In the genomic region with DNA sequence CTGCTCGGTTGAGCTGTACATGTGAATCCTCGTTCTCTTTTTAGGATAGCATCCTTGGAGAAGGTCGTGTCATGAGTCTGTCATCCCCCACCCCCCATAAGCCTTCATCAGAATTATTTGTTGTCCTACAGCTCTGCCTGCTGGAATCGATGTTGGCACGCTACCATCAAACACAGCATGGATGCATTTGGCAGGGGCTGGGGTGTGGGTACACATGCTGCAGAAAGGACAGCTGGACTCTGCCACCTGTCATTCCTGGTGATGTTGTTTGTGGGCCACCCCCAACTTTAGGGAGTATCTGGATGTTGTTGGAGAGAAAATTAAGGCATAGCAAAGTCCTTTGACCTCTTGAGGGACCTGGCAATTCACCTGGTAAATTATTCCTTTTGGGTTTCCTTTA, we compare ENCODE assay signal across 26 mouse cellular contexts. TPM values are rescaled to one million over a fixed set of nuclear protein-coding genes. Genes with fewer than 3 reads are reported as not detected.
DNase-seq lines count a peak whose midpoint lies in the region; ATAC-seq lines count a peak whose summit lies in the region.
"Had no signal": no experiment of that assay in that cellular context is flagged by ENCODE, and none has a peak within 500 bp of the region (broad histone marks: within the 10 kb centered on the region; RNA-seq: fewer than 3 reads in every experiment).

No protein-coding gene starts in this region.

- no peak overlapping the region for H3K4me3 ChIP-seq in forebrain, embryonic 14.5 days (ENCODE audit: low read depth, low read length)
- H3K4me3 ChIP-seq in forebrain, embryonic 12.5 days (replicated peaks), result no peak overlapping the region
- H3K4me3 ChIP-seq: embryonic facial prominence, embryonic 10.5 days; heart, embryonic 12.5 days; limb, embryonic 10.5 days; liver, embryonic 13.5 days; lung, embryonic 15.5 days had no signal

- no peaks in the 10 kb centered on the region for H3K36me3 ChIP-seq in forebrain, embryonic 14.5 days (ENCODE audit: control insufficient read depth, insufficient read depth, low read length)
- H3K36me3 ChIP-seq in forebrain, embryonic 12.5 days (replicated peaks), result no peaks in the 10 kb centered on the region
- H3K36me3 ChIP-seq: embryonic facial prominence, embryonic 10.5 days; heart, embryonic 12.5 days; limb, embryonic 10.5 days; liver, embryonic 13.5 days; lung, embryonic 15.5 days had no signal

- intact Hi-C loops in left cerebral cortex, postnatal 4 days (cut with DNase I), result no loop called here
- intact Hi-C loops in left cerebral cortex, postnatal 36 days (cut with DNase I), result no loop called here

- no peak overlapping the region for H3K4me2 ChIP-seq in forebrain, embryonic 14.5 days (ENCODE audit: low read length)
- H3K4me2 ChIP-seq in forebrain, embryonic 12.5 days, result no peak overlapping the region
- H3K4me2 ChIP-seq: heart, embryonic 12.5 days; liver, embryonic 13.5 days; lung, embryonic 15.5 days had no signal

- H3K4me1 ChIP-seq in forebrain, embryonic 14.5 days (ENCODE audit: control insufficient read depth, insufficient read depth, low read length), result no peaks in the 10 kb centered on the region
- H3K4me1 ChIP-seq in forebrain, embryonic 12.5 days, result no peaks in the 10 kb centered on the region
- H3K4me1 ChIP-seq: embryonic facial prominence, embryonic 10.5 days; limb, embryonic 10.5 days; liver, embryonic 13.5 days; lung, embryonic 15.5 days had no signal

- no peak overlapping the region for H3K9ac ChIP-seq in forebrain, embryonic 14.5 days (ENCODE audit: low read length)
- H3K9ac ChIP-seq in forebrain, embryonic 12.5 days, result no peak overlapping the region
- H3K9ac ChIP-seq: heart, embryonic 12.5 days; liver, embryonic 13.5 days; lung, embryonic 15.5 days had no signal

- H3K27me3 ChIP-seq in forebrain, embryonic 14.5 days (replicated peaks; ENCODE audit: control insufficient read depth, insufficient read depth, low read length), result no peaks in the 10 kb centered on the region
- H3K27me3 ChIP-seq in forebrain, embryonic 12.5 days, result no peaks in the 10 kb centered on the region; the same call in 1 of the 2 replicates
- H3K27me3 ChIP-seq: liver, embryonic 13.5 days; lung, embryonic 15.5 days had no signal

- no peak overlapping the region for H3K27ac ChIP-seq in forebrain, embryonic 14.5 days (ENCODE audit: low read depth, low read length)
- no peak overlapping the region for H3K27ac ChIP-seq in forebrain, embryonic 12.5 days
- H3K27ac ChIP-seq: embryonic facial prominence, embryonic 10.5 days; limb, embryonic 10.5 days; liver, embryonic 13.5 days; lung, embryonic 15.5 days; stomach, postnatal 0 days had no signal

- DNase-seq in forebrain, embryonic 14.5 days (ENCODE audit: low spot score), result peak; percentile 48
- peak; percentile 87 for DNase-seq in left cerebral cortex, postnatal 4 days
- DNase-seq in left cerebral cortex, postnatal 36 days (ENCODE audit: low spot score in 2 of 2), result no peak
- DNase-seq in right cerebral cortex, postnatal 10 days (ENCODE audit: low spot score in 2 of 2), result peak; percentile 22
- DNase-seq in right cerebral cortex, postnatal 25 days, result no peak
- DNase-seq in embryo, embryonic 10 days (ENCODE audit: low spot score), result no peak
- DNase-seq: adrenal gland, postnatal 14 days; cerebellum, adult 11 months; heart, adult 11 months; kidney, adult 9 months; kidney, postnatal 4 days; liver, embryonic 13.5 days; lung, postnatal 4 days; retina, postnatal 1 day had no signal

- no peaks in the 10 kb centered on the region for H3K9me3 ChIP-seq in forebrain, embryonic 14.5 days (replicated peaks; ENCODE audit: control insufficient read depth, low read length)
- H3K9me3 ChIP-seq in forebrain, embryonic 12.5 days, result no peaks in the 10 kb centered on the region
- H3K9me3 ChIP-seq: embryonic facial prominence, embryonic 10.5 days; heart, embryonic 12.5 days; limb, embryonic 10.5 days; liver, embryonic 13.5 days; lung, embryonic 15.5 days had no signal

- WGBS in forebrain, embryonic 14.5 days, result 72% methylated on average over 5 of the region's 5 CpGs
- 72% methylated on average over 5 of the region's 5 CpGs for WGBS in forebrain, embryonic 12.5 days

- peak; percentile 77 for ATAC-seq in forebrain, embryonic 14.5 days
- no peak for ATAC-seq in forebrain, embryonic 12.5 days (ENCODE audit: low FRiP score)

RNA-seq across cellular contexts. Expression of a gene that starts 38.8 kb away (rescaled TPM):
- 0.13 and 0.38 TPM in 2 replicates for polyA plus RNA-seq in forebrain, embryonic 14.5 days (2014; fragmentation: Nextera tagmentation; extraction: Ambion mirVana)
- 0.28 and 0.66 TPM in 2 replicates for polyA plus RNA-seq in forebrain, embryonic 12.5 days (2016; fragmentation: Nextera tagmentation; extraction: Ambion mirVana)
- not detected for total RNA-seq in left cerebral cortex, postnatal 4 days (2021)
- total RNA-seq in left cerebral cortex, postnatal 36 days (2021), result not detected
- total RNA-seq: CH12.LX; gastrocnemius, adult 8-10 months; heart, postnatal 25 days; left cerebral cortex, adult 18-20 months; MEL had no signal
- polyA plus RNA-seq: frontal cortex, adult 2 months; limb, embryonic 10.5 days had no signal

Comparison
In these comparisons a context has a peak if more than half of its experiments do, and no peak if none do; other contexts are left out.
1. DNase-seq: peak in forebrain, embryonic 14.5 days (single experiment), left cerebral cortex, postnatal 4 days (single experiment) and right cerebral cortex, postnatal 10 days (2 of 2); none in left cerebral cortex, postnatal 36 days (0 of 2), right cerebral cortex, postnatal 25 days (single experiment) and embryo, embryonic 10 days (single experiment).